Mouse (Mus musculus) stomach, embryonic 16.5 days (tissue): ENCODE results near the gene Chid1. TPM values are rescaled to one million over a fixed set of nuclear protein-coding genes. Genes with fewer than 3 reads are reported as not detected.

ENCODE experiments used
- ATAC-seq: fragments of 200-750 bp; cut with Nextera tagmentation; 2 replicates; pipeline ENCODE4 v1.8.0; 2017; ENCODE audit warnings: moderate number of reproducible peaks, moderate TSS enrichment; ENCODE audit not compliant: insufficient read depth, low FRiP score
- H3K27ac ChIP-seq: fragments of 300-500 bp; sonication (generic); 2 replicates; pipeline ENCODE4 v1.5.1; 2014; ENCODE audit warnings: low read length
- H3K27me3 ChIP-seq: fragments of 300-500 bp; sonication (generic); 2 replicates; pipeline ENCODE4 v1.6.1; 2014; ENCODE audit warnings: low read length, control low read depth, mixed read lengths; ENCODE audit not compliant: control insufficient read depth, insufficient read depth
- H3K36me3 ChIP-seq: fragments of 300-500 bp; sonication (generic); 2 replicates; pipeline ENCODE4 v1.6.1; 2014; ENCODE audit warnings: low read length; ENCODE audit not compliant: control insufficient read depth, insufficient read depth
- H3K4me1 ChIP-seq: fragments of 300-500 bp; sonication (generic); 2 replicates; pipeline ENCODE4 v1.6.1; 2014; ENCODE audit warnings: low read length, control low read depth, mixed read lengths; ENCODE audit not compliant: control insufficient read depth, insufficient read depth
- H3K4me2 ChIP-seq: fragments of 300-500 bp; sonication (generic); 2 replicates; pipeline ENCODE4 v1.6.1; 2014; ENCODE audit warnings: low read depth, low read length, mixed read lengths
- H3K4me3 ChIP-seq: fragments of 300-500 bp; sonication (generic); replicated peaks from 2 replicates; pipeline ENCODE4 v1.5.1; 2014; ENCODE audit warnings: mild to moderate bottlenecking, low read length
- H3K9ac ChIP-seq: fragments of 300-500 bp; sonication (generic); 2 replicates; pipeline ENCODE4 v1.6.1; 2014; ENCODE audit warnings: low read length
- H3K9me3 ChIP-seq: fragments of 300-500 bp; sonication (generic); replicated peaks from 2 replicates; pipeline ENCODE4 v1.6.1; 2016; ENCODE audit warnings: low read length, control low read depth; ENCODE audit not compliant: control insufficient read depth
- WGBS: fragments of 180-500 bp; shearing (Covaris S2); extraction: QIAGEN DNeasy Blood & Tissue Kit; methylation state at CpG from one replicate; pipeline ENCODE4 v1.1.7; 2014; 5-methylcytosine and 5-hydroxymethylcytosine counted together
- polyA plus RNA-seq: library from polyadenylated mRNA; unstranded; fragments of >200 nt; fragmentation: Nextera tagmentation; extraction: Ambion mirVana; gene quantifications from 2 replicates; pipeline ENCODE4 v1.2.1, GENCODE M21; 2015

The Chid1 gene
- polyA plus RNA-seq, 1 experiment from 2014 or later = 54.0 TPM

GRCm38 (mm10) chr7:141471236-141471635, 68.4 kb downstream of the Chid1 start:
- peaks cover 14% of the 10 kb centered on the region for H3K36me3 ChIP-seq
- no peak overlapping the region for H3K4me3 ChIP-seq
- ATAC-seq = no peak
- no peak overlapping the region for H3K4me2 ChIP-seq
- H3K9ac ChIP-seq = no peak overlapping the region
- 89% methylated on average over 1 of the region's 1 CpGs for WGBS
- H3K4me1 ChIP-seq = peaks cover 38% of the 10 kb centered on the region
- no peaks in the 10 kb centered on the region for H3K9me3 ChIP-seq
- H3K27ac ChIP-seq = no peak overlapping the region
- no peaks in the 10 kb centered on the region for H3K27me3 ChIP-seq

GRCm38 (mm10) chr7:141470637-141470944, 69.1 kb downstream of the Chid1 start:
- 92% methylated on average over 10 of the region's 10 CpGs for WGBS
- Histone ChIP-seq H3K27me3 (no peaks in the 10 kb centered on the region; the same call in 1 of the 2 replicates), H3K4me2 (no peak overlapping the region), H3K4me3 (no peak overlapping the region), H3K4me1 (peaks cover 39% of the 10 kb centered on the region), H3K36me3 (peaks cover 14% of the 10 kb centered on the region), H3K27ac (no peak overlapping the region), H3K9me3 (no peaks in the 10 kb centered on the region), H3K9ac (no peak overlapping the region)
- ATAC-seq = no peak

DNA sequence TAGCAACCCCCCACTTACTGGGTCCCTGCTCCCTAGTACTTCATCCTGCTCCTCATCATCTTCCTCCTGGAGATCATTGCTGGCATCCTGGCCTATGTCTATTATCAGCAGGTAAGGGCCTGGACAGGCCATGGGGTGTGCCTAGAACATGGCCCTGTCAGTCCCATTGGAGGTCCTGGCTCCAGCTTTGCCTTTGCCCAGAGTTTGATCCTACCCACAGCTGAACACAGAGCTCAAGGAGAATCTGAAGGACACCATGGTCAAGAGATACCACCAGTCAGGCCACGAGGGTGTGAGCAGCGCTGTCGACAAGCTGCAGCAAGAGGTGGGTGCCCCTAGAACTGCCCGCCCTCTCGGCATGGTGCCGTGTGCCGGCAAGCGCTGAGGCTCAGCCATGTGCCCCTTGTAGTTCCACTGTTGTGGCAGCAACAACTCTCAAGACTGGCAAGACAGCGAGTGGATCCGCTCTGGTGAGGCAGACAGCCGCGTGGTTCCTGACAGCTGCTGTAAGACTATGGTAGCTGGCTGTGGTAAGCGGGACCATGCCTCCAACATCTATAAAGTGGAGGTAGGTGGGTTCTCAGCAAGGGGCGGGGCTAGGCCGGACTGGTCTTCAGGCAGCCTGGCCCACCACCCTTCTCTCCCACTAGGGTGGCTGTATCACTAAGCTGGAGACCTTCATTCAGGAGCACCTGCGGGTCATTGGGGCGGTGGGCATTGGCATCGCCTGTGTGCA, 69.6 kb downstream of the Chid1 start:
- H3K27ac ChIP-seq = no peak overlapping the region
- H3K9ac ChIP-seq = no peak overlapping the region; the same call in 1 of the 2 replicates
- 93% methylated on average over 18 of the region's 18 CpGs for WGBS
- peaks cover under 1% of the 10 kb centered on the region; the same call in 1 of the 2 replicates for H3K27me3 ChIP-seq
- H3K36me3 ChIP-seq = peaks cover 14% of the 10 kb centered on the region
- no peak overlapping the region for H3K4me2 ChIP-seq
- H3K4me1 ChIP-seq = peaks cover 44% of the 10 kb centered on the region
- ATAC-seq = no peak
- no peak overlapping the region for H3K4me3 ChIP-seq
- no peaks in the 10 kb centered on the region for H3K9me3 ChIP-seq

DNA sequence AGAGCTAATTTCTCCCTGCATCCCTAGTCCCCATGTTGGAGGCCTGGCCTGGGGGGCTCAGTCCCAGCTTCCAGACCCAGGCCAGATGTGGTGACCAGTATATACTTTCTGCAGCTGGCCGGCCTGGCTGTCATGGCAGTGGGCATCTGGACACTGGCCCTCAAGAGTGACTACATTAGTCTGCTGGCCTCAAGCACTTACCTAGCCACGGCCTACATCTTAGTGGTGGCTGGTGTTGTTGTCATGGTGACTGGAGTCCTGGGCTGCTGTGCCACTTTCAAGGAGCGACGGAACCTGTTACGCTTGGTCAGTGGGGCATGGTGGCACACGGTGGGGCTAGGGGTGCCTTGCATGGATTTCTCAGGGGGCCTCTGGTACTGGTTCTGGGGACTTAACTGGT, 70.3 kb downstream of the Chid1 start:
- H3K4me3 ChIP-seq = peak overlapping the region; percentile 87
- peak overlapping the region; percentile 83 for H3K4me2 ChIP-seq
- no peaks in the 10 kb centered on the region for H3K9me3 ChIP-seq
- peaks cover 49% of the 10 kb centered on the region for H3K4me1 ChIP-seq
- peaks cover 14% of the 10 kb centered on the region for H3K36me3 ChIP-seq
- peak overlapping the region; percentile 90 for H3K9ac ChIP-seq
- H3K27ac ChIP-seq = peak overlapping the region; percentile 94
- WGBS = 82% methylated on average over 6 of the region's 6 CpGs
- H3K27me3 ChIP-seq = peaks cover 3% of the 10 kb centered on the region; the same call in 1 of the 2 replicates
- no peak for ATAC-seq

DNA sequence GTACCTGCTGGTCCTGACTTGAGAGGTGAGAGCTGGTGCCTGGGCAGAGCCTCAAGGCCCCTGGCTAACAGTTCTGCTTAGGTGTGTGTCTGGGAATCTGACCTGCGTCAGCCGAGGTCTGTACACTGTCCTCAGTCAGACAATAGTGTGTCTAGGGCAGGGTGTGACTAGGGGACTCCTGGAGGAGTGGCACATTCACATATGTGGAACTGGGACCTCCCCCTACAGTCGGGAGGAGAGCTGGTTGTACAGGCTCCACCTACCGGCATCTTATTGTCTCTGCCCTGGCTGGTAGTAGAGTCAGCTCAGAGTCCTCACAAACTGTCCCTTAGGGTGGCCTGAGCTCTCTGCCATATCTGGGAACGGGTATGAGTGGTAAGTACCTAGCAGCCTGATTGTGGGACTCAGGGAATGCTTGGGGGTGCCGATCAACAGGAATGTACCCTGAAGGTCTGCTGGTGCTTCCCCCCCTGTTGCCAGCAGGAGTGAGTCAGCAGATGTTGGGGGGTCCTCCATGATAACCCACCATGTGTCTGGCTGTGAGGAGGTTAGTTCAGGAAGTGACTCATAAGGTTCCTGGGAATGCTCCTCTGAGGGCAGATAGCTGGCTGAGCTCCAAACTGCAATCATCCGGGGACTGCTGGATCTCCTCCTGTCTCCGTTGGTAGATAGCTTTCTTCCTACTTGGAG, 71.0 kb downstream of the Chid1 start:
- H3K9ac ChIP-seq = peak overlapping the region; percentile 90
- peak overlapping the region; percentile 94 for H3K27ac ChIP-seq
- peak; percentile 70 for ATAC-seq
- WGBS = 7% methylated on average over 8 of the region's 8 CpGs
- peak overlapping the region; percentile 83 for H3K4me2 ChIP-seq
- peak overlapping the region; percentile 87 for H3K4me3 ChIP-seq
- H3K27me3 ChIP-seq = peaks cover 6% of the 10 kb centered on the region; the same call in 1 of the 2 replicates
- no peaks in the 10 kb centered on the region for H3K9me3 ChIP-seq
- H3K4me1 ChIP-seq = peaks cover 42% of the 10 kb centered on the region
- peaks cover 14% of the 10 kb centered on the region for H3K36me3 ChIP-seq

DNA sequence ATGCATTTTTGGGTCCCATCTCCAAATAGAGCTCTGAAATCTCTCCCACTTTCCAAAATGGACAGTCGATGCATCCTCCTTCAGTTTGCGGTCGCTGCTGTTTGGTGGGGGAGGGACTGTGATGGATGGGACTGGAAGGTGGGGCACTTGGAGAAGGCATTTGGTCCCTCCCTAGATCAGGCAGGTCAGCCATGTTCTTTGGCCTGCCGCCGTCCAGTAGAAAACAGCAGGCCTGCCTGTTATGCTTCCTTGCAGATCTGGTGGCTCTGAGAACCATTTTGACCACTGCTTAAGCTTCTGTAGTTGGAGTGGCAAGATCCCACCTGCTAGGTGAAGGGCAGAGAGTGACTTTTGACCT, 71.5 kb downstream of the Chid1 start:
- Histone ChIP-seq H3K36me3 (peaks cover 14% of the 10 kb centered on the region), H3K27ac (peak overlapping the region; percentile 94), H3K4me3 (peak overlapping the region; percentile 87), H3K4me1 (peaks cover 42% of the 10 kb centered on the region), H3K9me3 (no peaks in the 10 kb centered on the region), H3K4me2 (peak overlapping the region; percentile 83), H3K9ac (peak overlapping the region; percentile 90), H3K27me3 (peaks cover 12% of the 10 kb centered on the region; the same call in 1 of the 2 replicates)
- ATAC-seq = no peak
- WGBS = 7% methylated on average over 5 of the region's 5 CpGs

DNA sequence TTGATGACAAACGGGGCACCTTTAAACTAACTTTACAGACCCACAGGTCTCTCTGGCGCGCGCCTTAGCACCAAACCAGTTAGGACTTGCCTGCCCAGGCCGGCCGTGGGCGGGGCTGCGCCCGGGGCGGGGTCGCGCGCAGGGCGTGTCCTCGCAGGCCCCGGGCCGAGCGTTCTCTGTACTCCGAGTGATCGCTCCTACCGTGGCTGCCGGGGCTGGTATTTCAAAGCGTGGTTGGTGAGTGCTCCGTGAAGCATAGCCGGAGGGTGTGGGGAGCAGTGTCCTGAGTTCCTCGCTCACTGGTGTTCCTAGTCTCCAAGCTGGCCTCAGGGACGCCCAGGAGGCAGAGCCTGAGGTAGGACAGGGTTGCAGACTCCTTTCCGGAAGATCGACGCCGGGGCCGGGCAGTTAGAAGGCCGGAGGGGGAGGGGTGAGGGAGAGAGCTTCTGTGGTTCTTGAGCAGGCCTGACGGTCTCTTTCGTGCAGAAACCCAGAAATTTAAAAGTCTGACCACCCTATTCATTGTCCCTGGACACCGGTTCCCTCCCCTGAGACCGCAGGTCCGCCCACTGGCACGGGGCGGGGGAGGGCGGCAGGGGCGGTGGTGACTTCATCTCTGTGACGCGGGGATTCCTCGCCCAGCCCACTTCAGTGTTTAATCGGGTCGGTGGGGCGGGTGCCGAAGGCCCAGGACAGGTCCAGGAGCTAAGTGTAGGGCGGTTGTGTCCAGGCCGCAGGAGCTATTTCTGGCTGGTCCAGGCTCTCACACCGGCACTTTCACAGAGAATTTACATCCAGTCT, 72.2 kb downstream of the Chid1 start, which contains the start of gene Cd151:
Gene Cd151 (plus strand): TSS at position 163 of the 801 bp plus-strand sequence.
- peaks cover 14% of the 10 kb centered on the region for H3K36me3 ChIP-seq
- ATAC-seq = peak; percentile 88
- peak within 1 kb of the TSS; percentile 90 for H3K9ac ChIP-seq
- peaks cover 42% of the 10 kb centered on the region for H3K4me1 ChIP-seq
- H3K27me3 ChIP-seq = peaks cover 16% of the 10 kb centered on the region; the same call in 1 of the 2 replicates
- no peaks in the 10 kb centered on the region for H3K9me3 ChIP-seq
- H3K27ac ChIP-seq = peak within 1 kb of the TSS; percentile 94
- WGBS = under 1% methylated on average over 52 of the region's 52 CpGs
- H3K4me3 ChIP-seq = peak within 1 kb of the TSS; percentile 87
- H3K4me2 ChIP-seq = peak within 1 kb of the TSS; percentile 83

DNA sequence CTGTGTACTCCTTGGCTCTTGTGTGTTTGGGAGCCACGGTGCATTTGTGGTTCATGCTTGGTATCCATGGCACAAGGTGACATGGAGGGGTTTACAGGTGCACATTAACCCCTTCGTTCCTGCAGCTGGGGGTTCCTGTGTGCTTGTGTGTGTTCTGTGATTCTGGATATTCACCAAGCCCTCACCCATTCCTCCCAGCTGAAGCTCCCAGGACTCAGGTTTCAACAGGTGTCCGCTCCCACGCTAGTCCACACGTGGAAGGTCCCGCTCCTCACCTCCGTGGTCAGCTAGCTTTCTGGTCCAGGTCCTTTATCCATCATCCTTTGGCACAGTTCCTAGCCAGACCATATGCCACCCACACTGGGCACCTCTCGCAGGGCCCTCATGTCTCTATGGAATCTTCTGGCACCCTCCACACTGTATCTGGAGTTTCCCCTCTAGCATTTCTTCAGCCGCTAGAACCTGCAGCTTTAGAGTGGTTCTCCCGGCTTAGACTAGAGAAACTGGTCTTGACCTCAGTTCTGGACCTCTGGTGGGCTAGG, 73.0 kb downstream of the Chid1 start:
- H3K27ac ChIP-seq = peak overlapping the region; percentile 94
- H3K36me3 ChIP-seq = peaks cover 14% of the 10 kb centered on the region
- H3K27me3 ChIP-seq = peaks cover 18% of the 10 kb centered on the region; the same call in 1 of the 2 replicates
- WGBS = 54% methylated on average over 10 of the region's 10 CpGs
- H3K4me3 ChIP-seq = peak overlapping the region; percentile 87
- no peak for ATAC-seq
- H3K4me1 ChIP-seq = peaks cover 46% of the 10 kb centered on the region
- H3K9me3 ChIP-seq = no peaks in the 10 kb centered on the region
- peak overlapping the region; percentile 90 for H3K9ac ChIP-seq
- peak overlapping the region; percentile 83 for H3K4me2 ChIP-seq
